Mouse (Mus musculus) embryonic facial prominence, embryonic 12.5 days (tissue): ENCODE results near the gene Ankrd55. TPM values are rescaled to one million over a fixed set of nuclear protein-coding genes. Genes with fewer than 3 reads are reported as not detected.

Experiments
- ATAC-seq: fragments of 200-750 bp; cut with Nextera tagmentation; 2 replicates; pipeline ENCODE4 v1.8.0; 2017; ENCODE audit not compliant: insufficient number of reproducible peaks, insufficient read depth, low FRiP score, low TSS enrichment
- H3K27ac ChIP-seq: fragments of 300-500 bp; sonication (generic); 2 replicates; pipeline ENCODE4 v1.5.1; 2016; ENCODE audit warnings: mild to moderate bottlenecking
- H3K27me3 ChIP-seq: fragments of 300-500 bp; sonication (generic); 2 replicates; pipeline ENCODE4 v1.6.1; 2016; ENCODE audit warnings: mild to moderate bottlenecking, moderate library complexity
- H3K36me3 ChIP-seq: fragments of 300-500 bp; sonication (generic); 2 replicates; pipeline ENCODE4 v1.6.1; 2016; ENCODE audit warnings: mild to moderate bottlenecking
- H3K4me1 ChIP-seq: fragments of 300-500 bp; sonication (generic); 2 replicates; pipeline ENCODE4 v1.6.1; 2016
- H3K4me2 ChIP-seq: fragments of 300-500 bp; sonication (generic); replicated peaks from 2 replicates; pipeline ENCODE4 v1.6.1; 2016; ENCODE audit warnings: mild to moderate bottlenecking, moderate library complexity
- H3K4me3 ChIP-seq: fragments of 300-500 bp; sonication (generic); 2 replicates; pipeline ENCODE4 v1.5.1; 2016; ENCODE audit warnings: mild to moderate bottlenecking
- H3K9ac ChIP-seq: fragments of 300-500 bp; sonication (generic); 2 replicates; pipeline ENCODE4 v1.6.1; 2016; ENCODE audit warnings: mild to moderate bottlenecking, moderate library complexity
- H3K9me3 ChIP-seq: fragments of 300-500 bp; sonication (generic); 2 replicates; pipeline ENCODE4 v1.6.1; 2016; ENCODE audit warnings: mild to moderate bottlenecking, moderate library complexity
- WGBS: fragments of 180-500 bp; shearing (Covaris S2); methylation state at CpG from one replicate; pipeline ENCODE4 v1.1.7; 2016; 5-methylcytosine and 5-hydroxymethylcytosine counted together
- polyA plus RNA-seq: library from polyadenylated mRNA; unstranded; fragments of >200 nt; fragmentation: Nextera tagmentation; extraction: Ambion mirVana; gene quantifications from 2 replicates; pipeline ENCODE4 v1.2.1, GENCODE M21; 2016

Gene Ankrd55
- polyA plus RNA-seq: 1.8 and 2.1 TPM in 2 replicates

DNA sequence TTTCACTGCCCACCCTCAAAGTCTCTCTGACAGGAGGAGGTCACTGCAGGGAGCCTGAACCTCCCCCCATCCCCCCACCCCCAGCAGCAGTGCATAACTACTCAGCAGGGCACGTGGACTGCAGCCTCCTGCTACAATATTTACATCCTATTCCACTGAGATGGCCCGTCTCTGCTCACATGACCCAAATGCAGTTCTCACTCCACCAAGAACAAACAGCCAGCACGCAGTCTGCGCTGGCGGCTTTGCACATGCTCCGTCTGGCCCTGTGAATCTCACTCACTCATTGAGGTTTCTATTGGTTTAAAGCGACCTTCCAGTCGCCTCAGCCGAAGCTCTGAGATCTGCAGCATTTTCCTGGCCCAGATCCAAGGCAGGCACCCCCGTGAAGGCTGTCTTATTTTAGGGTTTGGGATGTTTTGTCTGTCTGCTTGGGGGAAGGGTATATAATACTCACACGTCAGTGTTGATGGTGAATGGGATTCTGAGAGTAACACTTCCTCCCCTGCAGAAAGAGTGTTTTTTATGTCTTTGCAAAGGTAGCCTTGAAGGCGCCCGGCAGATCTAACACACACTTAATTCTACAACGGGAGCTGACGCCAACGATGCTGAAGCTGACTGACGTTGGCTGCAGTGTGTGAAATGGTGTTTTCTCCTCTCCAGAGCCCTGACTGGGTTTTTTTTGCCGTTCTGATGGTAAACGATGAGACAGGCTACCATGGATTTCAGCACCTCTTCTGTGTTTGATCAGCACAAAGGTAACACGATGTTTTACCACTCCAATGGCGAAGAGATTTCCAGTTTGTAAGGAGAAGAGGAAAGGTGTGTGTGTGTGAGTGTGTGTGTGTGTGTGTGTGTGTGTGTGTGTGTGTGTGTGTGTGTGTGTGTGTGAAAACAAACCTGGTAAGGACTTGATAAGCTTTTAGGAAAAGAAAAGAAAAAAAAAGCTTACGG is at the start of gene Ankrd55:
TSS of gene Ankrd55 (plus strand) at position 227 of the 954 bp plus-strand sequence.
- peak within 1 kb of the TSS; percentile 55 for H3K27ac ChIP-seq
- H3K27me3 ChIP-seq: no peaks in the 10 kb centered on the region; the same call in 1 of the 2 replicates
- no peak within 1 kb of the TSS for H3K9ac ChIP-seq
- H3K4me3 ChIP-seq: peak within 1 kb of the TSS; percentile 16
- peaks cover 20% of the 10 kb centered on the region for H3K4me1 ChIP-seq
- peak; percentile 91 for ATAC-seq
- peak within 1 kb of the TSS; percentile 47 for H3K4me2 ChIP-seq
- 27% methylated on average over 22 of the region's 22 CpGs for WGBS
- H3K9me3 ChIP-seq: 0 out of 2 replicates have a peak, but pooled peaks cover 4% of the 10 kb centered on the region
- no peaks in the 10 kb centered on the region for H3K36me3 ChIP-seq

- no peak overlapping the region for H3K9ac ChIP-seq
- H3K4me1 ChIP-seq: no peaks in the 10 kb centered on the region
- H3K4me2 ChIP-seq: no peak overlapping the region
- H3K36me3 ChIP-seq: no peaks in the 10 kb centered on the region
- H3K27me3 ChIP-seq: no peaks in the 10 kb centered on the region
- no peaks in the 10 kb centered on the region for H3K9me3 ChIP-seq
- 94% methylated on average over 2 of the region's 2 CpGs for WGBS
- H3K4me3 ChIP-seq: no peak overlapping the region
- H3K27ac ChIP-seq: no peak overlapping the region
- ATAC-seq: no peak
These were observed 49.0 kb upstream of the Ankrd55 start for GRCm38 (mm10) chr13:112239239-112239638.

- WGBS: 50% methylated on average over 8 of the region's 8 CpGs
- Histone ChIP-seq H3K27me3 (no peaks in the 10 kb centered on the region), H3K9ac (no peak overlapping the region), H3K4me2 (no peak overlapping the region), H3K4me1 (peaks cover 4% of the 10 kb centered on the region; the same call in 1 of the 2 replicates), H3K27ac (no peak overlapping the region), H3K36me3 (no peaks in the 10 kb centered on the region), H3K9me3 (peaks cover 4% of the 10 kb centered on the region; the same call in 1 of the 2 replicates), H3K4me3 (no peak overlapping the region)
- no peak for ATAC-seq
These were observed 46.8 kb upstream of the Ankrd55 start for GRCm38 (mm10) chr13:112241431-112241830.

DNA sequence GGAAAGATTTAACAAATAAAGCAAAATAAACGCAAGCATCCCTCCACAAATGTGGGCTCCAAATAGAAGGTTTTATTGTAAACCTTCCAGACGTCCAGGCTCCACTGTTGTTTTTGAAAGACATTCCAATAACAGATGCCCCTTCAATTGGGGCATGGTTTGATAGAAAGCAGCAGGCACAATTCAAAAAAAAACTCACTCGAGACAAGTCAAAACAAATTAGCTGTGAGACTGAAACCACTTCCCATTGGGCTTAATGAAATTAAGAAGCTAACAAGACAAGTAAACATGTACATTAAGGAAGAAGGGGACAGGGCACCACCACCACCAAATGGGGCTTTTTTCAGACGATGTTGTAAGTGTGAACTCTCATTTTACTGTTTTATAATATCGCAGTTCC is 43.1 kb upstream of the Ankrd55 start:
- H3K27me3 ChIP-seq: no peaks in the 10 kb centered on the region
- H3K9ac ChIP-seq: no peak overlapping the region
- peaks cover 10% of the 10 kb centered on the region; the same call in 1 of the 2 replicates for H3K9me3 ChIP-seq
- H3K4me3 ChIP-seq: no peak overlapping the region
- no peak overlapping the region for H3K4me2 ChIP-seq
- no peaks in the 10 kb centered on the region for H3K36me3 ChIP-seq
- no peak for ATAC-seq
- H3K4me1 ChIP-seq: peaks cover 4% of the 10 kb centered on the region; the same call in 1 of the 2 replicates
- 32% methylated on average over 5 of the region's 5 CpGs for WGBS
- no peak overlapping the region for H3K27ac ChIP-seq

DNA sequence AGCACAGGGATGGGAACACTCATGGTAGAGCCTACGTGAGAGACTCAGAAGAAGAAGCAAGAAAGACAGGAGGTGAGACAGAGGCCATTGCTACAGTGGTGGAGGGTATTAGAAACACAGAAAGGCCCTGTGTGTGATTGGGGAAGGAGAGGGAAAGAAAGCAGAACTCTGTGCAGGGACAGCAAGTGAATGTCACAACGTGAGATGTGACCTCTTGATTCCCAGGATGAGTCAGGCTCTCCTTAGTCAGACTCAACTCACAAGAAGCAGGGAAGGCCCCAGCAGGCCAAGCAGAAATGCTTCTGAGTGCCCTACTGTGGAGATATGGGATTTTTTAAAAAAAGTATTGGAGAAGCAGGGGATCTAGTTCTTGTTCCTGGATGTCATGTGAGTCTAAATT is 36.8 kb upstream of the Ankrd55 start:
- H3K9ac ChIP-seq: no peak overlapping the region
- H3K36me3 ChIP-seq: no peaks in the 10 kb centered on the region
- H3K4me1 ChIP-seq: peaks cover 11% of the 10 kb centered on the region; the same call in 1 of the 2 replicates
- no peak for ATAC-seq
- H3K27me3 ChIP-seq: no peaks in the 10 kb centered on the region
- no peak overlapping the region for H3K27ac ChIP-seq
- peaks cover 6% of the 10 kb centered on the region; the same call in 1 of the 2 replicates for H3K9me3 ChIP-seq
- no peak overlapping the region for H3K4me2 ChIP-seq
- no peak overlapping the region for H3K4me3 ChIP-seq
- 79% methylated on average over 2 of the region's 2 CpGs for WGBS

DNA sequence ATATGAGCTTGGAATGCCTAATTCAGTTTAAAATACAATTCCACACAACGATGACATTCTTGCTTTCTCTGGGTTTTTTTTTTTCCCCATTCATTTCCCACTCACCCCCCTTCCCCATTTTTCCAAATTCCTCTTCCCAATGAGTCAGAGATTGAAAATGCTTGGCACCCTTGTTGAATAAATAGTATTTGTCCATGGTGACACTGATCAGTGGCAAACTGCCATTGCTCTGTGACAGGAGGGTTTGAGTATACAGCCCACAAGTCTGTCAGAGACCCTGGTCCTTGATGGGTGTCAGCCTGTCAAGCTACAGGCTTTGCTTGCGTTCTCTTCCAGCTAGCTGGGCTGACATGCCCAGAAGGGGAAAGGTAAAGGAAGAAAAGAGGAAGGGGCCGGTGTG is 36.2 kb upstream of the Ankrd55 start:
- no peak overlapping the region for H3K4me3 ChIP-seq
- H3K36me3 ChIP-seq: no peaks in the 10 kb centered on the region
- no peak overlapping the region for H3K27ac ChIP-seq
- 92% methylated on average over 3 of the region's 3 CpGs for WGBS
- no peak overlapping the region for H3K9ac ChIP-seq
- no peak overlapping the region for H3K4me2 ChIP-seq
- peaks cover 11% of the 10 kb centered on the region; the same call in 1 of the 2 replicates for H3K4me1 ChIP-seq
- no peak for ATAC-seq
- peaks cover 6% of the 10 kb centered on the region; the same call in 1 of the 2 replicates for H3K9me3 ChIP-seq
- H3K27me3 ChIP-seq: no peaks in the 10 kb centered on the region

- H3K4me3 ChIP-seq: no peak overlapping the region
- no peak overlapping the region for H3K9ac ChIP-seq
- H3K27me3 ChIP-seq: 0 out of 2 replicates have a peak, but pooled peaks cover 3% of the 10 kb centered on the region
- peaks cover 11% of the 10 kb centered on the region; the same call in 1 of the 2 replicates for H3K4me1 ChIP-seq
- no peak for ATAC-seq
- no peak overlapping the region for H3K4me2 ChIP-seq
- WGBS: 39% methylated on average over 13 of the region's 13 CpGs
- peaks cover 6% of the 10 kb centered on the region; the same call in 1 of the 2 replicates for H3K9me3 ChIP-seq
- no peak overlapping the region for H3K27ac ChIP-seq
- no peaks in the 10 kb centered on the region for H3K36me3 ChIP-seq
These were observed 35.1 kb upstream of the Ankrd55 start for GRCm38 (mm10) chr13:112252991-112253620.

DNA sequence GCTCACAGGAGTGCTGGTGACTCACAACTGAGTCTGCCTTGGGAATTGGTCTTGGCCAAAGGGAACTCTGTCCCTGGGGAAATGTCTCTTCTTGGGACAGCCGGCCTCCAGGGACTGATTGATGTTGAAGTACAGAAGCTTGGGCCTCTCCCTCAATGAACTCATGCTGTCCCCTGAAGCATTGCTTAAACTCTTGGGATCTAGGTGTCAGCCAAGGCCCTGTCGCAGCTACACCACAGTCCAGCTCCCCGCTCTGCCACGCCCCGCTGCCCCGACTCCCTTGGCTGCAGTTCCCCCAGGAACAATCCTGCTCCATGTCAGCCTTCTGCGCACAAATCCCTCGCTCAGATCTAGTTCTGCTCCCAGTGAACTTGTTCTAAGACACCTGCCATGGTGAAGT is 34.1 kb upstream of the Ankrd55 start:
- H3K4me1 ChIP-seq: peaks cover 12% of the 10 kb centered on the region; the same call in 1 of the 2 replicates
- no peak overlapping the region for H3K4me3 ChIP-seq
- ATAC-seq: no peak
- no peak overlapping the region for H3K27ac ChIP-seq
- no peaks in the 10 kb centered on the region for H3K36me3 ChIP-seq
- H3K4me2 ChIP-seq: no peak overlapping the region
- H3K9me3 ChIP-seq: peaks cover 4% of the 10 kb centered on the region; the same call in 1 of the 2 replicates
- 69% methylated on average over 8 of the region's 8 CpGs for WGBS
- H3K9ac ChIP-seq: no peak overlapping the region
- H3K27me3 ChIP-seq: 0 out of 2 replicates have a peak, but pooled peaks cover 3% of the 10 kb centered on the region

DNA sequence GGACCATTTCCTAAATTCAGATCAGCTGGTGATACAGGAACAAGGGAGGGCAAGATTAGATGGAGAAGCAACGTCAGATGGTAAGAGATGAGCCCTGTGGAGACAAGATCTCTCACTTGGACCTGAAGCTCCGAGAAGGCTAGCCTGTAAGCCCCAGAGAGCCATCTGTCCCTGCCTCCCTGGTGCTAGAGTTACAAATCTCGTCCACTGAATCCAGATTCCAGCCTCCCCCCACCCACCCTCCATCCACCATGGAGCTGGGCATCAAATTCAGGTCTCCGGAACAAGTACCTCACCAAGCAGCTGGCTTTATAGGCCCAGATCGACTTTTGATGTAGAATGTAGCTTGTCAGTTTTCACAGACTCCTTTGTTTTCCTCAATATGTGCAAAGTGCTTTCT is 32.4 kb upstream of the Ankrd55 start:
- 63% methylated on average over 5 of the region's 5 CpGs for WGBS
- H3K4me3 ChIP-seq: no peak overlapping the region
- H3K9me3 ChIP-seq: no peaks in the 10 kb centered on the region
- H3K27ac ChIP-seq: no peak overlapping the region
- ATAC-seq: no peak
- no peak overlapping the region for H3K9ac ChIP-seq
- H3K27me3 ChIP-seq: 0 out of 2 replicates have a peak, but pooled peaks cover 3% of the 10 kb centered on the region
- peaks cover 14% of the 10 kb centered on the region; the same call in 1 of the 2 replicates for H3K4me1 ChIP-seq
- H3K36me3 ChIP-seq: no peaks in the 10 kb centered on the region
- H3K4me2 ChIP-seq: no peak overlapping the region

GRCm38 (mm10) chr13:112258478-112258877 is 29.8 kb upstream of the Ankrd55 start:
- H3K4me1 ChIP-seq: peaks cover 6% of the 10 kb centered on the region; the same call in 1 of the 2 replicates
- H3K27ac ChIP-seq: no peak overlapping the region
- 86% methylated on average over 10 of the region's 10 CpGs for WGBS
- H3K27me3 ChIP-seq: 0 out of 2 replicates have a peak, but pooled peaks cover 3% of the 10 kb centered on the region
- ATAC-seq: no peak
- no peak overlapping the region for H3K4me2 ChIP-seq
- no peak overlapping the region for H3K4me3 ChIP-seq
- no peaks in the 10 kb centered on the region for H3K9me3 ChIP-seq
- no peak overlapping the region for H3K9ac ChIP-seq
- H3K36me3 ChIP-seq: no peaks in the 10 kb centered on the region

DNA sequence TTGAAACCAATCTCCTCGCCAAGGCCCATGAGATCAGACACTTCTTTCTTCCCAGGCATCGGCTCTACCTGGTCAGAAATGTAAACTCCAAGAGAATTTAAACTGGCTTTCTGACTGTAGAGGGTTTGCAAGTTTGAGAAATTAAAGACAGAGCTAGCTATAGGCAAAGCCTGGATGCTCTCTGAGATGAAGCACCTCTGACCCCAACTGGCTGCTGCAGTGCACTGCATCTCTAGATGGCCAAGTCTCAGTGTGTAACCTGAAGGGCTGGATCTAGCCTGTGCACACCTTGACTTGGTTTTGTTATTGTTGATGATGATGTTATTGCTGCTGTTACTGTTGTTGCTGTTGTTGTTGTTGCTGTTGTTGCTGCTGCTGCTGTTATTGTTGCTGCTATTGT is 28.9 kb upstream of the Ankrd55 start:
- Histone ChIP-seq H3K4me3 (no peak overlapping the region), H3K27me3 (0 out of 2 replicates have a peak, but pooled peaks cover 3% of the 10 kb centered on the region), H3K4me2 (no peak overlapping the region), H3K9me3 (no peaks in the 10 kb centered on the region), H3K9ac (no peak overlapping the region), H3K27ac (no peak overlapping the region), H3K4me1 (peaks cover 6% of the 10 kb centered on the region; the same call in 1 of the 2 replicates), H3K36me3 (no peaks in the 10 kb centered on the region)
- 0 out of 2 replicates have a peak, but pooled peaks have one; percentile 28 for ATAC-seq
- 44% methylated on average over 2 of the region's 2 CpGs for WGBS
